Mouse (Mus musculus): ENCODE measurements around the gene Rpl15.
"Not testable (repeated sequence)": the region's sequence is repeated elsewhere in the genome, so short reads cannot be mapped to it uniquely, and the experiment has no call there.

Gene Rpl15

GRCm38 (mm10) chr14:18240132-18240531 lies 31.1 kb downstream of the Rpl15 start:
- no peak for DNase-seq

DNA sequence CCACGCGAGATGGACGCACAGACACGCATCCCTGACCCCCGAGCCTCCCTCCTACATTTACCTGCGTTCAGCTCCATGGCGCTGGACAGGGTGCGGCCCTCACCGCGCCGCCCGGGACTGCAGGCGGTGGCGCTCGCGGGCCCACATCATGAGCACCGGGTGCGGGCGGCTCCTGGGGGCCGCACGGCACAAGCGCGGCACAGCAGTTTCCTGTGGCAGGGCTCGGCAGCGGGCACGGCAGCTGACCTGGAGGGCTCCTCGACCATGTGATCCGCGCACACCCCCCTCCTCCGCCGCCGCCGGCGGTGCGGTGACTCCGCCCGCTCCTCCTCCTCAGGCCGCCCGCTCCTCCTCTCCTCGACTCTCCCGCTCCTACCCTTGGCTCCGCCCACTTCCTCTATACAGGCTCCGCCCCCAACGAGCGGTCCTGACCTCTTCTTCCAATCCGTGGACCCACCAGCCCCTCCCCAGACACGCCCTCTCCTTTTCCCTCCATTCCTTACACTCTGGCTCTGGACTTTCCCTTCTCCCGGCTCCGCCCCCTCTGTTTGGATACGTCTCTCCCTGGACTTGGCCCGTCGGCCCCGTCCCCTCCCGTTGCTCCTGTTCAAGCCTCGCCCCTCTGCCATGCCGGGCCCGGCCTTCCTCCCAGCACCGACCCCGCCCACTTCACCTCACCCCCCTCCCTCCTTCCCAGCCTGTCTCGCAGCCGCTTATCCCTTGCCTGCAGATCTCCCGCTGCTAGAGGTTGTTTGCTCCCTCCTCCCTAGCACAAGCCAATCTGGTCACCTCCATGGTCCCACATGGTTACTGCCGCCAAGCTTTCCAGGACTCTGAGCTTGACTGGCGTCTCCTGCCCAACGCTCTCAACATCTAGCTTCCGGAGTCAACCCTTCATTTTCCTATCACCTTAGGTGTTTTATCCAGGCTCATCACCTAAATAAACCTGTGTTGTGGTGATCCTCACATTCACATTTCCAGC lies 32.1 kb downstream of the Rpl15 start, which contains the start of gene Nr1d2:
Gene Nr1d2 (minus strand): TSS at position 378 of the 982 bp plus-strand sequence.
- peak; percentile 99 to 100 for DNase-seq

GRCm38 (mm10) chr14:18238131-18238749 lies 33.0 kb downstream of the Rpl15 start:
- DNase-seq: peak; percentile 99

DNA sequence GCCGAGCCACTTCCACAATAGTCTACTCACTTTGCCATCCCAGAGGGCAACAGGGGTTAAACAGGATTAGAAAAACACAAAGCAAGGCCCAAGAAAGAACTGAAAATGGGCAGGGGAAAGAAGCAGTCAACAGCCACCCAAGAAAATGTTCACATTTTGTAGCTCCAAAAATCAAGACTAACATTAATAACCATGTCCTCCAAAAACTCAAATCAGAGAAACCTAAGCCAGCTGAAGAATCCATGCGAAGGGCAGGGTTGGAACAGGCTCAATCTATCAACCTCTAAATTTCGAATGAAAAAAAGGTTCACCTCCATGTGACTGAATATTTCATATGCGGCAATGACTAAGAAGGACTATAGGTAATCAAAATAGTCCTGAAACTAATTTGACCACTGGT lies 33.8 kb downstream of the Rpl15 start:
- peak in 1 of 2 experiments; percentile 24 for DNase-seq

- not testable (repeated sequence) for DNase-seq
These were observed 34.5 kb downstream of the Rpl15 start for GRCm38 (mm10) chr14:18236496-18237235.

DNA sequence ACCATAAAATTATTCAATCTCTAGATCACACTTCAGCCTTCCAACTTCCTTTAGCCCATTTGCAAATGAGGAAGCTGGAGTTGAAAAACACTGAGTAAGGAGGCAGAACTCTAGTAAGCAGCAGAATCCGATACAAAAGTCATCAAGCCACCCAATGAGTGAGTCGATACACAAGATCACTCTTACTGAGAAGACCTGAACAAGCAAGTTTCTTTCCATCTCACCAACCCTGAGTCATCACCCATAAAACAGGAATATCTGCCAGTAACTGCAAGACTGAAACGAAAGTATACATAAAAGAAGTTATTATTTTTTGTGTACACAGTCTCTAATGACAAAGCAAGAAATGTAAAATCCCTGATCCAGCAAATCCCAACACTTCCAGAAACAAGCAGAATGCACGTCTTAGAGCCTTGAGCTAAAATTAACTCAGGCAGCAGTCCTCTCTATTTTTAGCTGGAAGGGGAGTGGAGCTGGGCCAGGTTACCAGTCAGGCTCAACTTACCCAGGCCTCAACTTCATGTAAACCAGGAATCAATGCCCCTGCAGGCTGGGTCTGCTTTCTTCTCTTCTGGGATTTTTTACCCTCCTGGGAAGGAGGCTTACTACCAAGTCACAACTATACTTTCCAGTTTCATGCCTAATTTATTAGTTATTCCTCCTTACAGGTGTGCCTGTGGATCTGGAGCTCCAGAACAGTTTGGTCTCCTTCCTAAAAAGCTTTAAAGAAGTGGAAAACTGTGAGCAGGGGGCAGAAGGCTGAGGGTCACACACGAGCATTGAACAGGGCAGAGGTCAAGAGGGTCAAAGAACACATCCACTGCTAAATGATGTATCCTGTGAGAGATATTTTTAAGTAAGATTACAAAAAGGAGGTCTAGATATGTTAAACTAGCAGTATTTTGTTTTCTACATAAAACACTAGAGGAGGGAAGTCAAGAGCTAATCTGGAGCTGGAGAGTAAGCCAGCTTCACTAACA lies 36.9 kb downstream of the Rpl15 start:
- peak; percentile 31 to 35 for DNase-seq

DNA sequence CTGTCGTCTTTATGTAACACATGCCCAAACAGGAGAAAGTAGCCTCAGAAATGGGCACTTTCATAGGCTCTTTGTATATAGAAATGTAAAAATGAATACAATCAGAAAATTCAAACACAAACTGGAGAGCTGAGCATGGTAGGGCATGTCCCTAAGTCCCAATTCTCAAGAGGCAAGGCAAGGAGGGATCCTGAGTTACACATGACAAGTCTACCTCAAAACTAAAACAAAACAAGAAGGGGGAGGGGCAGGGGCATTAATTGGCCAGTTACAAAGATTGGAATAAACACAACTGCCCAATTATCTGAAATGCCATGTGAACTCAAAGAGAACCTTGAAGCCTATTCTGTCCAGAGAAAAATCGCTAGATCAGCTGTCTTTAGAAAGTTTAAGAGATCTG lies 38.1 kb downstream of the Rpl15 start:
- no peak for DNase-seq

GRCm38 (mm10) chr14:18231866-18232265 lies 39.3 kb downstream of the Rpl15 start:
- not testable (repeated sequence) for DNase-seq

GRCm38 (mm10) chr14:18229751-18230150 lies 41.4 kb downstream of the Rpl15 start:
- not testable (repeated sequence) for DNase-seq

DNA sequence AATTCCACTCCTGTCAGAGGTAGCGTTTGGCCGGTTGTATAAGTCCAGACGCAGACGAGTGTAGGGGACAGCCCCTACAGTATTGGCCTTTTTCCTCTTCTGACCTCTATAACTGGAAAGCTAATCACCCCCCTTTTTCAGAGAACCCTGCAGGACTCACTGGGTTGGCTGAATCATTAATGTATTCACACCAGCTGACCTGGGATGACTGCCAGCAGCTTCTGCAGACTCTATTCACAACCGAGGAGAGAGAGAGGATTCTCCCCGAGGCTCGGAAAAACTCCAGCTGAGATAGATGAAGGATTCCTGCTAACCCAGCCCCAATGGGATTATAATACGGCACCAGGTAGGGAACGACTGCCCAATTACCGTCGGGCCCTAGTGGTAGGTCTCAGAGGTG lies 45.0 kb downstream of the Rpl15 start:
- peak; percentile 43 to 59 for DNase-seq

DNA sequence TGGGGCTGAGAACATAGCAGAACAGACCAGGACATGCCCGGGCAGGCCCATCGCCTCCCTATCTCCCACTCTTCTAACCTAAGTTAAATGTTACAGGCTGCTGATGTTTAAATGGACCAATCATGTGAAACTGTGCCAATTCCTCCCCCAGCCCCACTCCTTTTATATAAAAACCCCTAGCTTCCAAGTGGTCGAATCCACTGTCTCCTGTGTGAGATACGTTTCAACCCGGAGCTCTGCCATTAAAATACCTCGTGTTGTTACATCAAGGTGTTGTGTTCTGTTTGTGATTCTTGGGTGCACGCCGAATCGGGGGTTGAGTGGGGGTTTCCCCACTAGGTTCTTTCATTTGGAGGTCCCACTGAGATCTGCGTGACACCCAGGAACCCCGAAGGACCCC lies 45.8 kb downstream of the Rpl15 start:
- not testable (repeated sequence) for DNase-seq

- DNase-seq: no peak
These were observed 49.2 kb downstream of the Rpl15 start for GRCm38 (mm10) chr14:18221977-18222376.
